Mouse (Mus musculus) embryonic facial prominence, embryonic 14.5 days (tissue): ENCODE measurements at regions not wholly inside any gene's neighbourhood (a gene's known extent, or its start where the extent isn't known, plus 50 kb on each side); places are given as distances from the start of the nearest gene placed in this dataset.

Experiments used
- ATAC-seq: fragments of 200-750 bp; cut with Nextera tagmentation; 2 replicates; pipeline ENCODE4 v1.8.0; 2017; ENCODE audit warnings: low read depth, moderate number of reproducible peaks, moderate TSS enrichment
- DNase-seq: peaks from one replicate; pipeline ENCODE4 v3.0.0-alpha.2; 2015; ENCODE audit warnings: low spot score
- H3K27ac ChIP-seq: fragments of 300-500 bp; sonication (generic); replicated peaks from 2 replicates; pipeline ENCODE4 v1.5.1; 2014; ENCODE audit warnings: low read depth, mild to moderate bottlenecking, low read length, moderate library complexity
- H3K27me3 ChIP-seq: fragments of 300-500 bp; sonication (generic); replicated peaks from 2 replicates; pipeline ENCODE4 v1.6.1; 2014; ENCODE audit warnings: low read length; ENCODE audit not compliant: control insufficient read depth, insufficient read depth
- H3K36me3 ChIP-seq: fragments of 300-500 bp; sonication (generic); 2 replicates; pipeline ENCODE4 v1.6.1; 2014; ENCODE audit warnings: low read length, mixed read lengths; ENCODE audit not compliant: control insufficient read depth, insufficient read depth
- H3K4me1 ChIP-seq: fragments of 300-500 bp; sonication (generic); 2 replicates; pipeline ENCODE4 v1.6.1; 2014; ENCODE audit warnings: antibody characterized with exemption, low read length; ENCODE audit not compliant: control insufficient read depth, insufficient read depth
- H3K4me2 ChIP-seq: fragments of 300-500 bp; sonication (generic); 2 replicates; pipeline ENCODE4 v1.6.1; 2014; ENCODE audit warnings: low read depth, mild to moderate bottlenecking, low read length, moderate library complexity, mixed read lengths
- H3K4me3 ChIP-seq: fragments of 300-500 bp; sonication (generic); 2 replicates; pipeline ENCODE4 v1.5.1; 2014; ENCODE audit warnings: low read depth, mild to moderate bottlenecking, low read length
- H3K9ac ChIP-seq: fragments of 300-500 bp; sonication (generic); 2 replicates; pipeline ENCODE4 v1.6.1; 2014; ENCODE audit warnings: low read depth, mild to moderate bottlenecking, low read length, moderate library complexity, mixed read lengths
- H3K9me3 ChIP-seq: fragments of 300-500 bp; sonication (generic); 2 replicates; pipeline ENCODE4 v1.6.1; 2016; ENCODE audit warnings: low read length; ENCODE audit not compliant: control insufficient read depth
- WGBS: fragments of 180-500 bp; shearing (Covaris S2); extraction: QIAGEN DNeasy Blood & Tissue Kit; methylation state at CpG from one replicate; pipeline ENCODE4 v1.1.7; 2014; 5-methylcytosine and 5-hydroxymethylcytosine counted together

DNA sequence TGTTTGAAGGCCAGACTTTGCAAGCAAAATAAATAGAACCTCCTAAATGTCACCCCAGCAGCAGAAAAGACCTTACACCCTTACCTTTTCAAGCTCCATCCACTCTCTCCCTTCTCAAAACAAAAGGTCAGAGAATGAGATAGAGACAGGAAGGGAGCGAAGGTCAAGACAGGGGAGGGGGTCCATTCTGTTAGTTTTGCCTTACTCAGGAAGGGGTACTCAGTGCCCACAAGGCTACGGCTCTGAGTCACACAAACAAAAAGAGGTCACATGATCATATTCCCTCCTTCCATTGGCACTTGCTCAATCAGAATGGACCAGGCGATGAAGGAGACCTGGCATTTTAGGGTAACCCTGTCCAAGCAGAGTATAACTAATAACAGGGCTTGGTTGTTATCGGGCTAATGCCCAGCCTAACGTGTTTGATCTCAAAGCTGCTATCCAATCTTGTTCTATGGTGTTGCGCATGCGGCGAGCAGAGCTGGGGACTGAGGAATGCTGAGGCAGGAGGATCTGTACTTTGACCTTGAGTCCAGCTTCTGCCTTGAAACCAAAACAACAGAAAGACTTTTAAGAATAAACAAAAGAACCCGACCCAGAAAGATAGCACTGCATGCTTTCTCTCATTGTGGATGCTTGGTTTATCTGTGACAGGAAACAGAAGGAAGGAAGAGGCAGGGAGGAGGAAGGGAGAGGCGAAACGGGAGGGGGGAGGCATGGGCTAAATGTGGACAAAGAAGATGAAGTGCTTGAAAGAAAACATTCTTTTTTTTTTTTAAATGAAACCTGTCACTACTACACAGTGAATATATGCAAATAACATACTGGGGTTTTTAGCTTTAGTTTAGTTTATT is 184.5 kb downstream of the Ankrd50 start:
- 74% methylated on average over 11 of the region's 11 CpGs for WGBS
- H3K27me3 ChIP-seq, result no peaks in the 10 kb centered on the region
- H3K9me3 ChIP-seq, result no peaks in the 10 kb centered on the region
- no peak overlapping the region for H3K4me3 ChIP-seq
- no peaks in the 10 kb centered on the region for H3K4me1 ChIP-seq
- no peaks in the 10 kb centered on the region for H3K36me3 ChIP-seq
- H3K27ac ChIP-seq, result no peak overlapping the region
- no peak overlapping the region for H3K9ac ChIP-seq
- DNase-seq (no peak), ATAC-seq (no peak)
- no peak overlapping the region for H3K4me2 ChIP-seq

GRCm38 (mm10) chr3:38299236-38299897 is 185.3 kb downstream of the Ankrd50 start:
- H3K4me3 ChIP-seq, result no peak overlapping the region
- H3K36me3 ChIP-seq, result no peaks in the 10 kb centered on the region
- H3K4me1 ChIP-seq, result no peaks in the 10 kb centered on the region
- H3K9me3 ChIP-seq, result no peaks in the 10 kb centered on the region
- no peak overlapping the region for H3K9ac ChIP-seq
- H3K27me3 ChIP-seq, result no peaks in the 10 kb centered on the region
- ATAC-seq (no peak), DNase-seq (no peak)
- no peak overlapping the region for H3K27ac ChIP-seq
- no peak overlapping the region for H3K4me2 ChIP-seq
- WGBS, result 11% methylated on average over 2 of the region's 2 CpGs

GRCm38 (mm10) chr3:38297499-38297898 is 187.1 kb downstream of the Ankrd50 start:
- Histone ChIP-seq H3K9ac (no peak overlapping the region), H3K4me2 (no peak overlapping the region), H3K9me3 (no peaks in the 10 kb centered on the region), H3K27ac (no peak overlapping the region), H3K4me3 (no peak overlapping the region), H3K27me3 (no peaks in the 10 kb centered on the region), H3K36me3 (no peaks in the 10 kb centered on the region), H3K4me1 (no peaks in the 10 kb centered on the region)
- WGBS, result 57% methylated on average over 2 of the region's 2 CpGs
- DNase-seq (peak; percentile 25), ATAC-seq (no peak)

DNA sequence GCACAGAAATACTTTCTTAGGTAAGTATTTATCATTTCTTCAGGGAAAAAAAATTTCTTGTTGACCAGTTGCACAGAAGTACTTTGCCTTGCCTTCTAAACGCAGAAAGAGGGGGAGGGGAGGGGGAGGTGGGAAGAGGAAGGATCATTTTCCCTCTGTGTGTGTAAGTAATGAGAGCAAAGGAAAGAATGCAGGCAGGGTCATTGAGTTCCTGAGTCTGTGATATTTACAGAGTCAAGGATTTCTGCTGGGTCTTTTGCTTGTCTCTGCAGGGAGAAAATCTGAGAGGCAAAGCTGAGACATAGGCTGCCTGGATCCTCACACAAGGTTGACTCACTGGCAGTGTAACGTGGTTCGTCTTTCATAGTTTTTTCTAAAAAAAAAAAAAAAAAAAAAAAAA is 195.6 kb downstream of the Ankrd50 start:
- peak; percentile 50 for DNase-seq
- H3K4me3 ChIP-seq, result no peak overlapping the region

DNA sequence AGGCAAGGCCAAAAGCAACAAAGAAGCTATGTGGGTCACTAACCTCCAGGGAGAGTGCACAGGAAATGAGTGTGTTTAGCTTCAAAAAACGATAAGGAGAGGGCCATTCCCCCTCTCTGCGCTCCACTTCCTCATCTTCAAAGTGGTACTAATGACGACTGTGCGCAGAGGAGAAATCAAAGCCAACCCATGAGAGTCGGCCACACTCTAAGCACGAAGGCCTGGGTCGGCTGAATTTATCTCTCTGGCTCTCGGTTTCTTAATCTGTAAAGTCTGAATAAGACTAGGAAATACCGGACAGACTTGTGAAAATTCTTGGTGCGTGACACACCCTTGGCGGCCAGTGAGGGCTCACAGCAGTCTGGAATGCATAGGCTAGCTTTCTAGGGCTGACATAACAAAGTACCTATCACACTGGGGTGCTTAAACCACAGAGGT is 200.9 kb downstream of the Ankrd50 start:
- Histone ChIP-seq H3K4me2 (no peak overlapping the region), H3K27ac (no peak overlapping the region), H3K36me3 (no peaks in the 10 kb centered on the region), H3K9me3 (0 out of 2 replicates have a peak, but pooled peaks cover 5% of the 10 kb centered on the region), H3K4me1 (peaks cover 12% of the 10 kb centered on the region), H3K9ac (no peak overlapping the region), H3K4me3 (no peak overlapping the region), H3K27me3 (no peaks in the 10 kb centered on the region)
- ATAC-seq, result no peak
- whole genome bisulfite sequencing, result 33% methylated on average over 11 of the region's 11 CpGs
- peak; percentile 51 for DNase-seq

More for the DNA sequence above, 195.6 kb downstream of the Ankrd50 start:
- ATAC-seq, result no peak
- H3K36me3 ChIP-seq, result no peaks in the 10 kb centered on the region
- H3K4me1 ChIP-seq, result no peaks in the 10 kb centered on the region; the same call in 1 of the 2 replicates
- no peak overlapping the region for H3K9ac ChIP-seq
- H3K9me3 ChIP-seq, result 0 out of 2 replicates have a peak, but pooled peaks cover 5% of the 10 kb centered on the region
- H3K4me2 ChIP-seq, result no peak overlapping the region
- H3K27me3 ChIP-seq, result no peaks in the 10 kb centered on the region
- no peak overlapping the region for H3K27ac ChIP-seq
- 8% methylated on average over 3 of the region's 3 CpGs for WGBS

DNA sequence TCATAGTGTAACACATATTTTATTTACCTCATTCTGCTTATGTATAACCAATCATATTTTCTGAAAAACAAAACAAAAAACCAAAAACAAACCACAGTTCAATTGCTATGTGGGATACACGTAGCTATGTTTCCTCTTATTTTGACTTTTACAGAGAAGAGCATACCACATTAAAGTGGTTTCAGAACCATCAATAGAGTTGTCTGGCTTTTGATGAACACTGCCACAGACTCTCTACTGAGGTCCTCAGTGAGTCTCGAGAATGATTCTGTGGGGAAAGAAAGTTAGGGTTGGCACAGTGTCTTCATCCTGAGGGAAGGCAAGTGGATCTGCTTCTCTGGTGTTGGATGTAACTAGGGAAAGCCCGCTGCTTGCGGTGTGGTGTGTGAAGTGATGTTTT is 201.8 kb downstream of the Ankrd50 start:
- H3K27me3 ChIP-seq, result no peaks in the 10 kb centered on the region
- H3K9ac ChIP-seq, result no peak overlapping the region
- H3K4me1 ChIP-seq, result peaks cover 12% of the 10 kb centered on the region
- no peak overlapping the region for H3K4me2 ChIP-seq
- H3K36me3 ChIP-seq, result no peaks in the 10 kb centered on the region
- 0 out of 2 replicates have a peak, but pooled peaks cover 5% of the 10 kb centered on the region for H3K9me3 ChIP-seq
- WGBS, result 85% methylated on average over 4 of the region's 4 CpGs
- ATAC-seq, result no peak
- no peak overlapping the region for H3K4me3 ChIP-seq
- H3K27ac ChIP-seq, result no peak overlapping the region
- no peak for DNase-seq

GRCm38 (mm10) chr3:38281683-38282082 is 203.0 kb downstream of the Ankrd50 start:
- no peak overlapping the region for H3K9ac ChIP-seq
- no peaks in the 10 kb centered on the region for H3K27me3 ChIP-seq
- H3K4me1 ChIP-seq, result peaks cover 12% of the 10 kb centered on the region
- H3K4me3 ChIP-seq, result no peak overlapping the region
- no peaks in the 10 kb centered on the region for H3K36me3 ChIP-seq
- H3K27ac ChIP-seq, result no peak overlapping the region
- H3K4me2 ChIP-seq, result no peak overlapping the region
- 0 out of 2 replicates have a peak, but pooled peaks cover 5% of the 10 kb centered on the region for H3K9me3 ChIP-seq
- peak; percentile 67 for DNase-seq
- 0 out of 2 replicates have a peak, but pooled peaks have one; percentile 37 for ATAC-seq
- WGBS, result 25% methylated on average over 4 of the region's 4 CpGs

DNA sequence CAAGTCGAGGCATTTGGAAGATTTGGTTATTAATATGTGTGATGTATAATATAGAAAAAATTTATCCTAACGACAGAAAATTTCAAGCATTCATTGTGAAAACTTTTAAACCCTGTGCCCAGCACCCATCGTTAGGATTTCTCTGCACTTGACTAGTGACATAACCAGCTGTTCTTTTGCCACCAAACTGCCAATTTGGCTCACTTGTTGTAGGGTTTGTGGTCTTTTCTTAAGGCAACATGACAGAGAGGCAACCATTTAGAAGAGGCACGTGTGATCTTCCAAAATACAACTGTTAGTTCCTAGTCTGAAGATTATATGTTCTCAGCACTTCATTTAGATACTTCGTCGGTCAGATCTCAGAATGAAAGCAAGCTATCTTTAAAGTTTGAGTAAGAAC is 203.8 kb downstream of the Ankrd50 start:
- no peak overlapping the region for H3K27ac ChIP-seq
- no peak for DNase-seq
- no peak overlapping the region for H3K9ac ChIP-seq
- WGBS, result 80% methylated on average over 6 of the region's 6 CpGs
- no peaks in the 10 kb centered on the region for H3K9me3 ChIP-seq
- H3K4me3 ChIP-seq, result no peak overlapping the region
- no peaks in the 10 kb centered on the region for H3K36me3 ChIP-seq
- H3K4me2 ChIP-seq, result no peak overlapping the region
- H3K4me1 ChIP-seq, result peaks cover 12% of the 10 kb centered on the region
- no peaks in the 10 kb centered on the region for H3K27me3 ChIP-seq
- no peak for ATAC-seq
